Mouse (Mus musculus) left cerebral cortex, postnatal 10 days (tissue): Measurements from ENCODE around the gene Wfdc8. TPM values are rescaled to one million over a fixed set of nuclear protein-coding genes. Genes with fewer than 3 reads are reported as not detected.
"Not testable (repeated sequence)": the region's sequence is repeated elsewhere in the genome, so short reads cannot be mapped to it uniquely, and the experiment has no call there.

Experiments
- DNase-seq, 2 experiments: peaks; one replicate each; pipeline ENCODE4 v3.0.0; 2021 to 2022; ENCODE audit warnings: low spot score in 2 of 2, mixed read lengths in 1 of 2; ENCODE audit errors: extremely low spot score in 1 of 2
- intact Hi-C: fragments of 180-260 bp; cut with DNase I; formaldehyde crosslinking; loops from one replicate; pipeline ENCODE4 v1.15.1; 2025
- total RNA-seq, 2 experiments: library from RNA; stranded (reverse); gene quantifications; 2 replicates each; pipeline ENCODE4 v1.2.3; 2021

Gene Wfdc8
- not detected for total RNA-seq

- DNase-seq: peak in 1 of 2 experiments; percentile 68
- intact Hi-C loops: not testable (repeated sequence)
These were observed at the start of gene Wfdc8, which contains the start of gene Wfdc6b for GRCm38 (mm10) chr2:164613471-164613870. TSS of gene Wfdc8 (minus strand) at chr2:164613626. TSS of gene Wfdc6b (plus strand) at chr2:164613522.

DNA sequence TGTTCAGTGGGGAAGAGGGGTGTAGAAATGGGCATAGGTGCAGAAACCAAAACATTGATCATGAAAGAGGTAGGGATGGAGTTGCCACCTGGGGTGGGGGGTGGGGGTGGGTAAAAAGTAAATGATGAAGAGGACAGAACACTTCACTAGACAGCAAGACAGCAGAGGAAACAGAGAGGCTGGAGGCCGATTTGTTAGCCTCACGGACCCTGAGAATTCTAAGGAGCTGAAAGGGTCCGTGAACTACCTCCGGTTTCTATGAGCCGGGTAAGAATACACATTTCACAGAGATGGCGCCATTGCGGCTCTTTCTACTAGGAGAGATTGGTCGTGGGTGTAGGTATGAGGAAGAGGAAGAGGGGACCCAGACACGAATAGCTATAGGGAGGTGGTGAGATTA is 43.1 kb upstream of the Wfdc8 start, which contains the start of gene Wfdc9:
Wfdc9 (minus strand) TSS at position 101 of the 400 bp plus-strand sequence.
- intact Hi-C loops: no loop called here

DNA sequence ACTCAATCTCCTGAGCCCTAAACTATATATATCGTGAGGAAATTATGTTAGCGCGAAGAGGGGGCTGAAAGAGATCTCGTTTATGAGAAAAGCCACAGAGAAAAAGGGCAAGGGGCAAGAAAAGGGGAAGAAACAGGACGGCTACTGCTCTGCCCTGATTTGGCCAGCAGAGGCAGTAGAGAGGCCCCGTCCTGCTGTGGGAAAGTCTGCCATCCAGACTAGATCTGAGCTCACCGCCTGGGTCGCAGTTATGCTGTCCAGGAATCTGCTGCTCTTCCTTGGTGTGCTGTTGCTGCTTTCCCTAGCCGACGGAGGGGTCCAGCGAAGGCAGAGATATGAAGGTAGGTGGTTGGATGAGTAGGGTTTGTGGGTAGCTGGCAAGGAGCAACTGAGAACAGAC is 42.4 kb upstream of the Wfdc8 start, which contains the start of gene Wfdc10:
Wfdc10 (plus strand) TSS at position 189 of the 400 bp plus-strand sequence.
- intact Hi-C loops: no loop called here
- DNase-seq: peak in 1 of 2 experiments; percentile 35

More for the DNA sequence above, 43.1 kb upstream of the Wfdc8 start, which contains the start of gene Wfdc9:
- DNase-seq: no peak

DNA sequence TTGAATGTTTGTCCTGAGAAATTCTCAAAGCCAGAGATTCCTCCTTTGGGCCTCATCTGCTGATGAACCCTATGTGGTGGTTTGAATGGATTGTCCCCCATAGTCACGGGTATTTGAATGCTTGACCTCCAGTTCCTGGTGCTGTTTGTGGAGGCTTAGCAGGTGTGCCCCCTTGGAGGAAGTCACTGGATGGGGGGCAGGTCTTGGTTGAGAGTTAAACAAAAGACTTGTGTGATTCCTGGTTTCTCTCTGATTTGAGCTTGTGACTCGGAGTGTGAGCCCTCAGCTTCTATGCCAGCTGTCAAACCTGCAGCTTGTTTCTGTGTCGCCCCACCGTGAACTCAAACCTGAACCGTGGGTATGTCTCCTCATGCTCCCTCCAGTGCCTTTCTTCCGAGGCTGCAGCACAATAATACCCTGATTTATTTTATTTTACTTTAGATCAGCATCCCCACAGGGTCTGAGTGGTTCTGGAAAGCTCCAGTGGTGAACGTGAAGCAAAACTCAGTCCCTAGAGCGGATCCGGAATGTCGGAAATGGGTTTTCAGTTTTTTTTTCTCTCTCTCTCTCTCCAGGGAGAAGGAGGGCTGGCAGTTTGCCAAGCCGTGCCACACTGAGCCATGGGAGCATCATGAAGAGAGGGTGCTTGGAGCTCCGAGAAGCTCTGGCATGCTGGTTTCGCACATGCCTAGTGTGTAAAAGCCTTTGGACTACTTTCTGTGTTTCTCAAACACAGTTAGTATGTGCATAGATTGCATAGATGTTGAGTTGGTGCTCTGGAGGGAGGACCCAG is 28.7 kb upstream of the Wfdc8 start:
- intact Hi-C loops: no loop called here
- peak in 1 of 2 experiments; percentile 44 for DNase-seq

DNA sequence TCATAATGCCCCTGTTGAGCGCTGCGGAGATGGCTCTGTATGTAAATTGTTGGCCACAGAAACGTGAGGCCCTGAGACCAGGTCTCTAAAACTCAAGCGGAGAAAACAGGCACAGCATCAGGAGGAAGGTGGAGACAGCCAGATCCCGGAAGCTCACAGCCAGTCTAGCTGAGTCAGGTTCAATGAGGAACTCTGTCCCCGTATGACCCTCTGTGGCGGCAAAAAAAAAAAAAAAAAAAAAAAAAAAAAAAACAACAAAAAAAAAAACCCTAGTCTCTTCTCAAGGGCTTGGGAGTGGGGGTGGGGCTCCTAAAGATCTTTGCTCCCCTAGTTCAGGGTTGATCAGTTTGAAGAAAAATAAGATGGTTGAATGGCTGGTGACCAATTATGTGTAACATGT is 27.7 kb upstream of the Wfdc8 start:
- intact Hi-C loops: no loop called here
- no peak for DNase-seq

GRCm38 (mm10) chr2:164638696-164639095 is 25.3 kb upstream of the Wfdc8 start, which contains the start of gene Wfdc16:
TSS of gene Wfdc16 (minus strand) at chr2:164638796.
- DNase-seq: no peak
- intact Hi-C loops: no loop called here

DNA sequence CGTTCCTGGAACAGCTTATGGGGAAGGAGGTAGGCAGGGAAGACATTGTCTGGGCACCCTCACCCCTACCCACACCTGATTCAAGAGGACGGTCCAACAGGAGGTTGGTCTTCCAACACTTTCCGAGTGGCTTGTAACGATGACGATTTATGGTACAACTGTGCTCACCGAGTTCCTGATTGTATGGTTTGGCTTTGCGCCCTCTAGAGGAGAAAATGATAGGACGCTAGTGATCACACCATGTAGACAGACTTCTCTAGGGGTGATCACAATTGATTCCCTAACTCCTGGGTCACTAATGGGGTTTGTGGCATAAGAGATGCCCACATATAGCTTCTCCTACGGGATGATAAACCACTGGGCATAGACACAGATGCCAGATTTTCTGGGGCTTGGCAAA is 21.8 kb upstream of the Wfdc8 start:
- no peak for DNase-seq
- intact Hi-C loops: no loop called here

- DNase-seq: no peak
- intact Hi-C loops: no loop called here
These were observed 8.3 kb upstream of the Wfdc8 start for GRCm38 (mm10) chr2:164621775-164622174.

DNA sequence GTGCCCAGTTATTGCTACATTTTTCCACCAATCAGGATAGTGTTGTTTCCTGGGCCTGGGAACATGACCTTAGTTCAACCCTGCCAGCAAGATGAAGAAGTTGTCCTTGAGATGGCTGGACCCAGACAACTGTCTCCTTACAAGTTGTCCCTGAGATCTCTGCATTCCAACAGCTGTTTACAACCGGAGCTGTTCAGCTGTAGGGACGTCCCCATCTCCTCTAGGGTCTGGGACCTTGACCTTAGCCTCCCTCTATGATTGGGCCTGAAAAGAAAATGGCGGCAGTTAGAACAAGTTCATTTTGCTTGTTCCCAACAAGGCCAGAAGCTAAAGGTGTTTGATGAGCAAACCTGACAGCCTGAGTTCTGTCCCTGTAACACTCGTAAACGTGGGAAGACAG is 5.6 kb upstream of the Wfdc8 start:
- no peak for DNase-seq
- intact Hi-C loops: no loop called here

DNA sequence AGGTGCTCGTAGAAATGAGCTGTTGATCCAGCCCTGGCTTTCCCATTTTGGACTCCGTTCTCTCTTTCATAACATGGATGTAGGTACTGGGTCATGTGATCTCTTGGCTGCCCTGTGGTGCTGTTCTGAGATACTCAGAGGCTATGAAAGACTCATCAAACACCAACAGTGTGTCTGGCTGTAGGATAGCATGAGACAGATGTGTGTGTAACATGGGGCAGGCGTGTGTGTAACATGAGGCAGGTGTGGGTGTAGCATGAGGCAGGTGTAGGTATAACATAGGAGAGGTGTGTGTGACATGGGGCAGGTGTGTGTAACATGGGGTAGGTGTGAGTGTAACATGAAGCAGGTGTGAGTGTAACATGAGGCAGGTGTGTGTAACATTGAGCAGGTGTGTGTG is 2.0 kb upstream of the Wfdc8 start:
- intact Hi-C loops: no loop called here
- no peak for DNase-seq

GRCm38 (mm10) chr2:164608781-164609180 is 4.6 kb downstream of the Wfdc8 start:
- DNase-seq: no peak
- intact Hi-C loops: no loop called here

DNA sequence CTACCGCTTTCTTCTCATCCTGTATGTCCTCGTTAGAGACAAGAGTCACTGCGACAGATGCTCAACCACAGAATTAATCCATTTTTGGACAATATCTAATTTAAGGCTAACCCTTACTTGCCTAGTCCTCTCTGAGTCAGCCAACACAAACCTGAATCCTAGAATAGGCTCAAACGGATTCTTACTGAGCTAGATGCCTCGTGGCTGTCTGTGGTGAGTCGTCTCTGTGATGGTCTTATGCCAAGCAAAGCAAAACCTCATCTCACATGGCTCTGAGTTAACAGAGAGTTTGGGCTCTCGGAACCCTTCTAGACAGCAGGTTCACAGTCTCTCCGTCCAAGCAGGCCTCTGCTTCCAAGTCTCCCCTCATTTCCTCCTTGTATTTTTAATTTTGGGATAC is 9.0 kb downstream of the Wfdc8 start:
- intact Hi-C loops: no loop called here
- no peak for DNase-seq

DNA sequence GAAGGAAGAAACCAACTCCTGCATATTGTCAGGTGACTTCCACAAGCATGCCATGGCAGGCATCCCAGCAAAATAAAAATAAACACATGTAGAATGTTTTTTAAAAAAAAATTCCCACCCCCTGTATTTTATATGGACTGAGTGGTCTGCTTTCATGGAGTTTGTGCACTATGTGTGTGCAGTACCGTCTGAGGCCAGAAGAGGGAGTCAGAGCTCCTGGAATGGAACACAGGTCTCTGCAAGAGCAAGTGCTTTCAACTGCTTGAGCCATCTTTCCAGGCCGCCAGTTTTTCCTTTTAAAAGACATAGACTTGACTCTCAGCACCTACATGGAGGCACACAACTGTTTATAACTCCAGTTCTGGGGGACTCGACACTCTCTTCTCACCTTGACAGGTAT is 9.9 kb downstream of the Wfdc8 start:
- no peak for DNase-seq
- intact Hi-C loops: no loop called here

DNA sequence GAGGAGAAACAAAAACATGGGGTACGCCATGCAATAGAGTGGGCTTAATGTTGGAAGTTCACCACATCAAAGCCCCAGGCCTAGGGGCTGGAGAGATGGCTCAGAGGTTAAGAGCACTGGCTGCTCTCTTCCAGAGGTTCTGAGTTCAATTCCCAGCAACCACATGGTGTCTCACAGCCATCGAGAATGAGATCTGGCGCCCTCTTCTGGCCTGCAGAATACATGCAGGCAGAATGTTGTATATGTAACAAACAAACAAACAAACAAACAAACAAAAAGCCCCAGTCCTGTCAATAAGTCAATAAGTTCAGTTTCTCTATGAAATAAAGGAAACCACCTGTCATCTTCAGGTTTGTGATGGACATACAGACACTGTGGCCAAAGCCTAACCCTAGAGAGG is 13.2 kb downstream of the Wfdc8 start:
- intact Hi-C loops: no loop called here
- DNase-seq: no peak

DNA sequence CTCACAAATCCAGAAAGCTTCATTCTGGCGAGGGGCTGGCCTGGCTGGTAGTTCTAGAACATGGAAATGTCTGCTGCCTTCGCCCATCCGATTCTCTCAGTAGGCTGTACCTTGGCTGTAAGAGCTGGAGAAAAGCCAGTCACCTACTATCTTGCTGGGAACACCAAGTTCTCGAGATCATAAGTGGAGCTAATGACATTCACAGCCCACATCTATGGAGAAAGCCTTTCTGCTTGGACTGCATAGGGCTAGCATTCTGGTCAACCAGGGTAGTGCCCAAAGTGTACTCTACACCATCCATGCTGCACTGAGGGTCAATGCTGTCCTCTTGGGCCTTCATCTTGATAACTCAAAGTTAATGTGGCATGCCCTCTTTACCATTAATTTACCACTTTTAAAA is 19.9 kb downstream of the Wfdc8 start, which contains the start of gene Eppin:
Eppin (minus strand) TSS at position 101 of the 400 bp plus-strand sequence.
- intact Hi-C loops: no loop called here
- no peak for DNase-seq

DNA sequence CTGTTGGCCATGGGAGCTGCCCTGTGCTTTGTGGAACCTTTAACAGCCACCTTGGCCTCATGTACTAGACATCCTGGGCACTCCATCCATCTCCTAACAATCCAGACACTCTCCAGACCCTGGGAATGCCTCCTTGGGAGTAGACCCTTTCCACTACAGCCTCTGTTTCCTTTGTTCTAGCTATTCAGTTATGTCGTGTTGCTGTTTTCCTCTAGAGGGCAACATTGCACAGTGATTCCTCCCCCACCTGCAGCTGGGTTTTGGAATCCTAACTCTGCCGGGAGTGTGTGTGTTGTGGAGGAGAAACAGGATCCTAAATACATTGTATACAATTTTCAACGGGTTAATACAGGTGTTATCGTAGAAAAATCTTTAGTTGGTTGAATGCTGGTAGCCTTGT is 21.4 kb downstream of the Wfdc8 start:
- intact Hi-C loops: loop anchor here (1.0 kb wide), 1 partner anchor 134 kb away; no protein-coding TSS in a partner anchor

DNA sequence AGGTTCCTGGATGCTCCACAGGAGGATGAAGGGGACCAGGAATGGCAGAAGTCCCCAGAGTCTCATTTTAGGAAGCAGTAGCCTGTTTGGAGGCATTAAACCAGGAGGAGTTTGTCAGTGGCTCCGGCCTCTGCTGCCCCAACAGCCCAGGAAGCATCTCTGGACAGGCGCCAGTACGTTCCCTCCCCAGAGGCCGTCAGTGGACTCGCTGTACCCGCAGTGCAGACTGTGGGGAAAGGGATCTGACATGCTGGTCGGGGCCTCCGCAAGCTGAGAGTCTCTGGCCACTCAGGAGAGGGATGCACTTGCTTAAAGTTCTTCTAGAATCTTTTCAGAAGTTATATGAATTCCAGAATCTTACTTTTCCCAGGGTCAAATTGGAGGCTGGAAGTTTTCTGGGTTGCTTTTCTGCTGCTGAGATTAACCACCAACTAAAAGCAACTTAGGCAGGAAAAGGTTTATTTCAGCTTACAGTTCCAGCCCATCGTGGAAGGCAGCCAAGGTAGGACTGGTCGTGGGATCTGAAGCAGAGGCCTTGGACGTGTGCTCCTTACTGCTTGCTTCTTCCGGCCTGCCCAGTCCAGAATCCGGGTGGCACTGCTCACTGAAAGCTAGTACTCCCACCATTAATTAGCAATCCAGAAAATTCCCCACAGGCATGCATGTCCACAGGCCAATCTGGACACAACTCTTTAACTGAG is 28.3 kb downstream of the Wfdc8 start, which contains the start of gene Wfdc6a:
Wfdc6a (minus strand) TSS at position 423 of the 701 bp plus-strand sequence.
- DNase-seq, intact Hi-C loops: not testable (repeated sequence)

More for the DNA sequence above, 21.4 kb downstream of the Wfdc8 start:
- DNase-seq: peak in 1 of 2 experiments; percentile 31

- intact Hi-C loops: not testable (repeated sequence)
These were observed 40.1 kb downstream of the Wfdc8 start, which contains the start of gene Spint3 for GRCm38 (mm10) chr2:164573359-164573758. TSS of gene Spint3 (minus strand) at chr2:164573459.

DNA sequence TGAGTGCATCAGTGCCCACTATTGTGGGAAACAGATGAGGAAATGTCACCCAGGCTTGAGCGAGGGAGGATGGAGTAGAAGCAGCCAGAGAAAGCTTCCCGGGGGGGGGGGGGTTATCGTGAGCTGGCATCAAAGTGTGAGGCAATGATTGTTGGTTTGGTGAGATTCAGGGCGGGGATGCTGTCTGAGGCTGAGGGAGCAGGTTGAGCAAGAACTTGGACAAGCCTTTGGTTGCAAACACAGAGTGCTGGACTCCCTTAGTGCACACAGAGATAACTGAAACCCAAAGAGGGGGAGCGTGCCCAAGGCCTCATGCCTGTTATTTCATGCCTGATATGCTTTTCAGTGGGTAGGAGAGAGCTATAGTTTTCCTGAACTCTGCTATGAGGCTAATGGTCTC is 46.0 kb downstream of the Wfdc8 start:
- intact Hi-C loops: loop anchor here (10.0 kb wide), 1 partner anchor 93 kb away; the partner anchor contains the start of gene Trp53tg5
- DNase-seq: no peak

More at GRCm38 (mm10) chr2:164573359-164573758, 40.1 kb downstream of the Wfdc8 start, which contains the start of gene Spint3:
- DNase-seq: not testable (repeated sequence)
